Mouse (Mus musculus) heart, postnatal 10 days (tissue): ENCODE measurements around the gene Klk12. TPM values are rescaled to one million over a fixed set of nuclear protein-coding genes. Genes with fewer than 3 reads are reported as not detected.
A peak's percentile ranks its signal among the peaks of the same experiment; 100 is the strongest.

Source experiments
- DNase-seq, 2 experiments: peaks; one replicate each; pipeline ENCODE4 v3.0.0; 2021
- intact Hi-C: fragments of 180-260 bp; cut with DNase I; formaldehyde crosslinking; loops from one replicate; pipeline ENCODE4 v1.15.1; 2025
- total RNA-seq, 2 experiments: library from RNA; stranded (reverse); gene quantifications; 2 replicates each; pipeline ENCODE4 v1.2.3; 2021

Gene Klk12
- not detected for total RNA-seq

GRCm38 (mm10) chr7:43768597-43768996, at the start of gene Klk12:
Klk12 (plus strand) TSS chr7:43768897.
- intact Hi-C loops, result no loop called here
- DNase-seq, result no peak

GRCm38 (mm10) chr7:43747788-43748187, 20.9 kb upstream of the Klk12 start:
- peak; percentile 23 to 41 for DNase-seq
- intact Hi-C loops, result no loop called here

- no peak for DNase-seq
- intact Hi-C loops, result no loop called here
These were observed 15.9 kb upstream of the Klk12 start for GRCm38 (mm10) chr7:43752806-43753205.

- intact Hi-C loops, result no loop called here
- no peak for DNase-seq
These were observed 2.2 kb upstream of the Klk12 start for GRCm38 (mm10) chr7:43766484-43766883.

GRCm38 (mm10) chr7:43769636-43770035, 939 bp downstream of the Klk12 start:
- intact Hi-C loops, result no loop called here
- DNase-seq, result no peak

- DNase-seq, result no peak
- intact Hi-C loops, result no loop called here
These were observed 2.0 kb downstream of the Klk12 start for GRCm38 (mm10) chr7:43770701-43771100.

- intact Hi-C loops, result no loop called here
- DNase-seq, result no peak
These were observed 3.2 kb downstream of the Klk12 start for GRCm38 (mm10) chr7:43771916-43772315.

GRCm38 (mm10) chr7:43772901-43773300, 4.2 kb downstream of the Klk12 start:
- DNase-seq, result no peak
- intact Hi-C loops, result no loop called here

GRCm38 (mm10) chr7:43774364-43774763, 5.7 kb downstream of the Klk12 start, which contains the start of gene Klk11:
Klk11 (plus strand) TSS chr7:43774604.
- DNase-seq, result no peak
- intact Hi-C loops, result no loop called here

- intact Hi-C loops, result no loop called here
- no peak for DNase-seq
These were observed 6.1 kb downstream of the Klk12 start for GRCm38 (mm10) chr7:43774802-43775201.

- no peak for DNase-seq
- intact Hi-C loops, result no loop called here
These were observed 6.8 kb downstream of the Klk12 start for GRCm38 (mm10) chr7:43775311-43776057.

- DNase-seq, result no peak
- intact Hi-C loops, result no loop called here
These were observed 7.8 kb downstream of the Klk12 start for GRCm38 (mm10) chr7:43776506-43776905.

GRCm38 (mm10) chr7:43777423-43777822, 8.7 kb downstream of the Klk12 start:
- intact Hi-C loops, result no loop called here
- DNase-seq, result no peak

GRCm38 (mm10) chr7:43778176-43778970, 9.7 kb downstream of the Klk12 start:
- DNase-seq, result no peak

GRCm38 (mm10) chr7:43780241-43780640, 11.5 kb downstream of the Klk12 start:
- DNase-seq, result no peak
- intact Hi-C loops, result no loop called here

More at GRCm38 (mm10) chr7:43778176-43778970, 9.7 kb downstream of the Klk12 start:
- intact Hi-C loops, result no loop called here

GRCm38 (mm10) chr7:43780746-43781145, 12.0 kb downstream of the Klk12 start, which contains the start of gene Klk10:
Klk10 (plus strand) TSS chr7:43781035.
- intact Hi-C loops, result no loop called here

GRCm38 (mm10) chr7:43781541-43781940, 12.8 kb downstream of the Klk12 start:
- DNase-seq, result no peak
- intact Hi-C loops, result no loop called here

More at GRCm38 (mm10) chr7:43780746-43781145, 12.0 kb downstream of the Klk12 start, which contains the start of gene Klk10:
- no peak for DNase-seq

- intact Hi-C loops, result loop anchor here (1.0 kb wide), 1 partner anchor 101 kb away; no protein-coding TSS in a partner anchor
- peak; percentile 77 to 89 for DNase-seq
These were observed 13.9 kb downstream of the Klk12 start for GRCm38 (mm10) chr7:43782275-43783265.

- intact Hi-C loops, result no loop called here
- no peak for DNase-seq
These were observed 16.6 kb downstream of the Klk12 start for GRCm38 (mm10) chr7:43785286-43785685.

- intact Hi-C loops, result loop anchor here (2.0 kb wide), 1 partner anchor 107 kb away; no protein-coding TSS in a partner anchor
- DNase-seq, result no peak
These were observed 19.4 kb downstream of the Klk12 start for GRCm38 (mm10) chr7:43788096-43788495.
